Mouse (Mus musculus): ENCODE measurements around the gene Gm49721. TPM values are rescaled to one million over a fixed set of nuclear protein-coding genes. Genes with fewer than 3 reads are reported as not detected.
"Not testable (repeated sequence)": the region's sequence is repeated elsewhere in the genome, so short reads cannot be mapped to it uniquely, and the experiment has no call there.

Gm49721 gene
- polyA plus RNA-seq, 1 experiment from 2014 or later: not detected

DNA sequence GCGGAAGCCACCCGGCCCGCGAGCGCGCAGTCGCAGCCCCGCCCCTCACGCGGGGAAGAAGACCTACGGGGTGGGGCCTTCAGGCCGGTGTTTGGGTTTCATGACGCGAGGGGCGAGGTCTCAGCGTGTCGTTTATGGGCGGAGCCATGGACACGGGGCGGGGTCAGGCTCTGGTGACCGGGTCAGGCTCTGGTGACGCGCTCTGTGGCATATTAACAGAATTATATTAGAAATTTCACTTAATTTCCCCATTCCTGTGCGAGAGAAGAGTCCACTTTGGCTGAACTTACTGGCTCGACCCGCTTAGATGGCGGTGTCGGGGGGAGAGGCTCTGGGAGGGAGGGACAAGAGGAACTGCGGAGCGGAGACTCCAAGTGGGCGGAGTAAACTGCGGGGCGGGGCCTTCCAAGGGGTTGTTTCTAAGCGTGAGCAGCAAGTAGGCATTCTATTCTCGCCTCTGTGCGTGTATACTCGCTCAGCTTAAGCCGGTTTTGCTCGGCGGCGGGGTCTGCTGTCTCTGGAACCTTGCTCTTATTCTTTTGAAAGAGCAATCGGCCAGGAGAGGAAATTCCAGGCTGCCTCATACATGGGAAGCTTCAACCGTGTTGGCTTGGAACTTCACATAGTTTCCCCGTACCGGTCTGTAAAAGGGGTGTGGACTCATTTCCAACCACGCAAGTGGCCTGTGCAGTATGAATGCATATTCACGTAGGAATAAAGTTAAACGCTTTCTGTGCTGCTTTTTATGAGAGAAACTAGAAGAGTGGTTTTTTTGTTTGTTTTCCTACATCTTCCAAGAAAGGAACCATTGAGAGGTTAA, 17.3 kb upstream of the Gm49721 start:
- H3K36me3 ChIP-seq; H3K9ac ChIP-seq; H3K4me1 ChIP-seq (replicated peaks); H3K27me3 ChIP-seq; H3K9me3 ChIP-seq (replicated peaks): not testable (repeated sequence)
- Histone ChIP-seq H3K4me3 (peak overlapping the region; percentile 58), H3K27ac (0 out of 2 replicates have a peak overlapping the region, but pooled peaks have one; percentile 42), H3K4me2 (peak overlapping the region; percentile 59)
- ATAC-seq (replicated peaks; ENCODE audit: insufficient number of reproducible peaks, insufficient read depth, low FRiP score, low read depth): peak; percentile 97
- under 1% methylated on average over 19 of the region's 48 CpGs for WGBS

- 61% methylated on average over 4 of the region's 6 CpGs for WGBS
- not testable (repeated sequence) for H3K27ac ChIP-seq; H3K36me3 ChIP-seq; H3K4me2 ChIP-seq; H3K9ac ChIP-seq; ATAC-seq (replicated peaks; ENCODE audit: insufficient number of reproducible peaks, insufficient read depth, low FRiP score, low read depth); H3K9me3 ChIP-seq (replicated peaks); H3K4me3 ChIP-seq; H3K27me3 ChIP-seq; H3K4me1 ChIP-seq (replicated peaks)
Observed at GRCm38 (mm10) chr17:6962339-6962738, 16.4 kb upstream of the Gm49721 start.

GRCm38 (mm10) chr17:6962936-6963335, 15.8 kb upstream of the Gm49721 start:
- not testable (repeated sequence) for H3K36me3 ChIP-seq; H3K9me3 ChIP-seq (replicated peaks); H3K4me2 ChIP-seq; H3K4me3 ChIP-seq; ATAC-seq (replicated peaks; ENCODE audit: insufficient number of reproducible peaks, insufficient read depth, low FRiP score, low read depth); H3K27me3 ChIP-seq; H3K4me1 ChIP-seq (replicated peaks); H3K27ac ChIP-seq; H3K9ac ChIP-seq
- 43% methylated on average over 4 of the region's 4 CpGs for WGBS

DNA sequence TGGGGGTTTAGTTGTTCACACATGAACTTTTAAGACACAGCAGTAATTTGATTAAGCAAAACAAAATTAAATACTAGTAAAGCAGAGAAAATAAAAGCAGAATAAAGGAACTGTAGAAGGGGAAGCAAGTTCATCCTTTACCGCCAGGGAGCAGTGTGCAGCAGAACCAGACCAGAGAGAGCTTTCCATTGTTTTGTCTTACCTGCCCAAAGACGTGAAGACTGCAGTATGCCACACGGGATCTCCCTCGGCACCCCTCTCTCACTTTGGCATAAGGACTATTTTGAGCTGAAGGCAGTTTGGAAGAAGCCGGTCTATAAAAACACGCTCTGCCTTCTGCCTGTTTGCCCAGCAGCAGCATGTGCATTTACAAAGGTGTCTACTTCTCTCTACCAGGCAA, 13.3 kb upstream of the Gm49721 start:
- not testable (repeated sequence) for H3K27me3 ChIP-seq; H3K9me3 ChIP-seq (replicated peaks); ATAC-seq (replicated peaks; ENCODE audit: insufficient number of reproducible peaks, insufficient read depth, low FRiP score, low read depth); H3K4me1 ChIP-seq (replicated peaks); H3K4me2 ChIP-seq; H3K4me3 ChIP-seq; H3K9ac ChIP-seq; H3K36me3 ChIP-seq; H3K27ac ChIP-seq
- 15% methylated on average over 6 of the region's 6 CpGs for WGBS

GRCm38 (mm10) chr17:6967673-6968072, 11.0 kb upstream of the Gm49721 start:
- H3K4me3 ChIP-seq; H3K9ac ChIP-seq; H3K4me1 ChIP-seq (replicated peaks); H3K4me2 ChIP-seq; ATAC-seq (replicated peaks; ENCODE audit: insufficient number of reproducible peaks, insufficient read depth, low FRiP score, low read depth); H3K27me3 ChIP-seq; H3K9me3 ChIP-seq (replicated peaks); H3K36me3 ChIP-seq; H3K27ac ChIP-seq: not testable (repeated sequence)
- 40% methylated on average over 1 of the region's 1 CpGs for WGBS

DNA sequence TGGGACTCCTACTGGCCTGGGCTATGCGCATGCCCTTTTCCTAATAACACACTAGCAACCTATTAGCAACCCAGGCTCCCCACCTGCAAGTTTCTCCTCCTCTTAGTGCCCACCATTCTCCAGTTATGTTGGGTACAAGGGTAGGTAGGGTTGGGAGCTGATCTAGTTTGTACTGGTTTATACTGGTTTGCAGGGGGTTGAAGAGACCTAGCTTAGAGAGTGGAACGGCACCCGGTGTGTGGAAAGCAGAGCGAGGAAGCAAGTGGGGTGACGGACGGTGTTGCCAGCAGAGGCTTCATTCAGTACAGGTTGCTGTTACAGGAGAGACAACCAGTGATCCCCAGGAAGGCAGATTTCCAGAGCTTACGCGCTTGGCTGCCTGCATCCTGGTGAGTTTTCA, 8.4 kb upstream of the Gm49721 start, which contains the start of gene Rnaset2b:
Rnaset2b (plus strand) TSS at position 301 of the 400 bp plus-strand sequence.
- not testable (repeated sequence) for H3K9me3 ChIP-seq (replicated peaks); H3K9ac ChIP-seq; H3K4me2 ChIP-seq; H3K4me3 ChIP-seq; H3K27ac ChIP-seq; H3K4me1 ChIP-seq (replicated peaks); ATAC-seq (replicated peaks; ENCODE audit: insufficient number of reproducible peaks, insufficient read depth, low FRiP score, low read depth); H3K36me3 ChIP-seq; H3K27me3 ChIP-seq
- WGBS: 100% methylated on average over 1 of the region's 8 CpGs

DNA sequence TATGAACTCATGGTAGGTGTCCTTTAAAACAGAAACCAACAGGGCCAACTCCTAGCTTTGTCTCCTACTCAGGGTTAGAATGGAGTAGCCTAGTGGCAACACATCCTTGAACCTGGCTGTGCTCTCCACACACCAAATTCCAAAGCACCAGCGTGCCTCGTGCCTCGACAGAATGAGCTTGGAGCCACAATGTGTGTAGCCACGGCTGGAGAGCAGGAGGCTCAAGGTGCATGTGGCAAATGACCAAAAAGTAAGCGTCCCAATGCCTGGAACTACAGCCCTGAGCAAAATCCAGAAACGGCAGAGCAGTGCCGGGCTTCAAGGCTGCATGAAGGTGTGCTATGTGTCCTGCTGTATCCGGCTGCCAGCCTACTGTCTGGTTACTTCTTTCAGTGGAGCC, 7.5 kb upstream of the Gm49721 start:
- H3K4me1 ChIP-seq (replicated peaks); H3K27ac ChIP-seq; ATAC-seq (replicated peaks; ENCODE audit: insufficient number of reproducible peaks, insufficient read depth, low FRiP score, low read depth); H3K36me3 ChIP-seq; H3K27me3 ChIP-seq; H3K4me2 ChIP-seq; H3K4me3 ChIP-seq; H3K9ac ChIP-seq; H3K9me3 ChIP-seq (replicated peaks): not testable (repeated sequence)
- WGBS: 80% methylated on average over 8 of the region's 8 CpGs

DNA sequence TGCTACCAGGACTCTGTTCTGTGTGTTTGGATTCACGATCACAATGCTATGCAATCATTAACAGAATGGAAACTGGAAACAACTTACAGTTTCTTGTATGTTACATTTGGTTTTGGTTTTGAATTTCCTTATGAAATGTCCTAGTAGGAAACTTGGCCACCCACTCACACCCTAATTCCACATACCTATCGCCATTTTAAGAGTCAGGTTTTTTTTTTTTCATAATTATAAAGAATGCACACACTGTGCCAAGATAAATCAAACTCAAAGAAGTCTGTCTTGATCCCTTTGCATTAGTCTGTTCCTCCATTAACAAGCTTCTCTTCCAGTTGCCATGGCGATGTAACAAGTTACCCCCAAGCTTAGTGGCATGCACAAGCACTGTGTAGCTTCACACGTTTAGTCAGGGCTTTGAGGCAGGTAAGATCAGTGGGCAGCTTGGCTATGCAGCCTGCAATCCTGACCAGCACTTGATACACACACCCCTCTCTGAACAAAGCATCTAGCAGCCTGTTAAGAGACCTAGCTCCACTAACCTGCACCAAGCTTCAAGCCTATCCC, 5.8 kb upstream of the Gm49721 start:
- not testable (repeated sequence) for H3K9ac ChIP-seq; H3K4me2 ChIP-seq; H3K4me1 ChIP-seq (replicated peaks); ATAC-seq (replicated peaks; ENCODE audit: insufficient number of reproducible peaks, insufficient read depth, low FRiP score, low read depth); H3K27me3 ChIP-seq; H3K27ac ChIP-seq; H3K4me3 ChIP-seq; H3K9me3 ChIP-seq (replicated peaks); H3K36me3 ChIP-seq
- WGBS: 69% methylated on average over 4 of the region's 4 CpGs

- H3K9me3 ChIP-seq (replicated peaks); H3K4me2 ChIP-seq; H3K4me1 ChIP-seq (replicated peaks); H3K27me3 ChIP-seq; H3K27ac ChIP-seq; H3K36me3 ChIP-seq; H3K4me3 ChIP-seq; ATAC-seq (replicated peaks; ENCODE audit: insufficient number of reproducible peaks, insufficient read depth, low FRiP score, low read depth); H3K9ac ChIP-seq: not testable (repeated sequence)
- WGBS: 50% methylated on average over 3 of the region's 3 CpGs
Observed at GRCm38 (mm10) chr17:6974985-6975384, 3.7 kb upstream of the Gm49721 start.

DNA sequence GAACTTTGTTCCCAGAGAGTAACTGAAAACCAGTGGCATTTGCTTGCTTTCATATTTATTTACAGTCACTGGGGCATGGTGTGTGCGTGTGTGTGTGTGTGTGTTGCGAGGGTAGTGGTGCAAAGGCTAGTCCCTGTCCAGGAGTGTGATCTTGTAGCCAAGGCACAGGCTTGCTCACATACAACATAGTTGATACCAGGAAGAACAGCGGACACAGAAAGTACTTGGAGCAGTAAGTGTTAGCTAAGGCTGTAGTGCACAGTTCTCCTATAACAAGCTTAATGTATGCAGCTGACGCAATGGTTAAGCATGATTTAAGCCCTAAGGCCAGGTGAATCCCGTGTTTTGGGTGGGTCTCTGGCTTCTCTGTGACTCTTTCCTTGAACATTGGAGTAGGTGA, 676 bp downstream of the Gm49721 start:
- H3K36me3 ChIP-seq; ATAC-seq (replicated peaks; ENCODE audit: insufficient number of reproducible peaks, insufficient read depth, low FRiP score, low read depth); H3K9me3 ChIP-seq (replicated peaks); H3K4me1 ChIP-seq (replicated peaks); H3K27me3 ChIP-seq: not testable (repeated sequence)
- Histone ChIP-seq H3K4me3 (peak overlapping the region; percentile 66), H3K9ac (peak overlapping the region; percentile 74), H3K27ac (peak overlapping the region; percentile 71; the same call in 1 of the 2 replicates), H3K4me2 (peak overlapping the region; percentile 62)
- WGBS: 27% methylated on average over 5 of the region's 5 CpGs

- not testable (repeated sequence) for H3K4me3 ChIP-seq; H3K9me3 ChIP-seq (replicated peaks); ATAC-seq (replicated peaks; ENCODE audit: insufficient number of reproducible peaks, insufficient read depth, low FRiP score, low read depth); H3K4me1 ChIP-seq (replicated peaks); H3K4me2 ChIP-seq; H3K36me3 ChIP-seq; H3K27ac ChIP-seq; H3K27me3 ChIP-seq; H3K9ac ChIP-seq
- 94% methylated on average over 5 of the region's 8 CpGs for WGBS
Observed at GRCm38 (mm10) chr17:6980144-6980543, 1.4 kb downstream of the Gm49721 start.

DNA sequence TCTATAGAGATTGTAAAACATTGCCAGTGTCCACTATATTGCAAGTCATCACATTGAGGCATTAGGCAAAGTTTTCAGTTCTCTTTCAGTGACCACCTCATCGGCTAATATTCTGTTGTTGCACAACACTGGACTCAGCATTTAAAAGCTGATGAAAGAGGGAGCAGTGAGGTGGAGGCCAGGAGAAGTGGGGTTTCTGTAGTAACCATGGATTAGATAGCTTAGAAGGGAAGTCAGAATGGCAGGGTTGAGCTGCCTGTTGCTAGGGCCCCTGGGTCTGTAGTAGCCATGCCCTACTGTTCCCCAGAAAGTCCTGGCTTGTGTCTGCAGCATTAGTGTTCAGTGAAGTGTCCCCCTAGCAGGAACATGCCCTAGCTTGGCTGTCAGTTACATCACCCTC, 7.4 kb downstream of the Gm49721 start:
- not testable (repeated sequence) for H3K4me1 ChIP-seq (replicated peaks); H3K9ac ChIP-seq; H3K4me3 ChIP-seq; H3K9me3 ChIP-seq (replicated peaks); ATAC-seq (replicated peaks; ENCODE audit: insufficient number of reproducible peaks, insufficient read depth, low FRiP score, low read depth); H3K4me2 ChIP-seq; H3K36me3 ChIP-seq; H3K27me3 ChIP-seq; H3K27ac ChIP-seq
- 95% methylated on average over 1 of the region's 1 CpGs for WGBS
